Mouse (Mus musculus) right cerebral cortex, postnatal 4 days (tissue): ENCODE measurements around the gene Cds2.
"Not testable (repeated sequence)": the region's sequence is repeated elsewhere in the genome, so short reads cannot be mapped to it uniquely, and the experiment has no call there.

Experiments
- DNase-seq: peaks from one replicate; pipeline ENCODE4 v3.0.0-alpha.2; 2022

Cds2 gene

GRCm38 (mm10) chr2:132269217-132269616, 6.3 kb downstream of the Cds2 start:
- no peak for DNase-seq

- DNase-seq, result no peak
Measured at GRCm38 (mm10) chr2:132270331-132270951, 7.5 kb downstream of the Cds2 start.

- no peak for DNase-seq
Measured at GRCm38 (mm10) chr2:132272694-132273389, 9.9 kb downstream of the Cds2 start.

GRCm38 (mm10) chr2:132275527-132275926, 12.6 kb downstream of the Cds2 start:
- DNase-seq, result no peak

- DNase-seq, result no peak
Measured at GRCm38 (mm10) chr2:132276249-132276648, 13.3 kb downstream of the Cds2 start.

- DNase-seq, result no peak
Measured at GRCm38 (mm10) chr2:132278273-132278853, 15.4 kb downstream of the Cds2 start.

- DNase-seq, result no peak
Measured at GRCm38 (mm10) chr2:132279336-132279882, 16.5 kb downstream of the Cds2 start.

- DNase-seq, result no peak
Measured at GRCm38 (mm10) chr2:132279978-132280377, 17.0 kb downstream of the Cds2 start.

GRCm38 (mm10) chr2:132280518-132281120, 17.7 kb downstream of the Cds2 start:
- no peak for DNase-seq

- no peak for DNase-seq
Measured at GRCm38 (mm10) chr2:132281560-132282452, 18.9 kb downstream of the Cds2 start.

- no peak for DNase-seq
Measured at GRCm38 (mm10) chr2:132282453-132283174, 19.7 kb downstream of the Cds2 start.

- DNase-seq, result no peak
Measured at GRCm38 (mm10) chr2:132283236-132284070, 20.5 kb downstream of the Cds2 start.

GRCm38 (mm10) chr2:132284492-132285139, 21.7 kb downstream of the Cds2 start:
- no peak for DNase-seq

- DNase-seq, result not testable (repeated sequence)
Measured at GRCm38 (mm10) chr2:132285722-132286121, 22.8 kb downstream of the Cds2 start.

GRCm38 (mm10) chr2:132286376-132287076, 23.6 kb downstream of the Cds2 start:
- DNase-seq, result no peak

- not testable (repeated sequence) for DNase-seq
Measured at GRCm38 (mm10) chr2:132289213-132289612, 26.3 kb downstream of the Cds2 start.

GRCm38 (mm10) chr2:132290808-132291207, 27.9 kb downstream of the Cds2 start:
- no peak for DNase-seq

GRCm38 (mm10) chr2:132291265-132291664, 28.3 kb downstream of the Cds2 start:
- DNase-seq, result no peak

GRCm38 (mm10) chr2:132292083-132292482, 29.1 kb downstream of the Cds2 start:
- DNase-seq, result no peak
